Mouse (Mus musculus) right cerebral cortex, adult 18-20 months (tissue): ENCODE data around the gene Alg2.

Experiments used
- DNase-seq: peaks from one replicate; pipeline ENCODE4 v3.0.0; 2022; ENCODE audit warnings: mixed read lengths

The Alg2 gene

DNA sequence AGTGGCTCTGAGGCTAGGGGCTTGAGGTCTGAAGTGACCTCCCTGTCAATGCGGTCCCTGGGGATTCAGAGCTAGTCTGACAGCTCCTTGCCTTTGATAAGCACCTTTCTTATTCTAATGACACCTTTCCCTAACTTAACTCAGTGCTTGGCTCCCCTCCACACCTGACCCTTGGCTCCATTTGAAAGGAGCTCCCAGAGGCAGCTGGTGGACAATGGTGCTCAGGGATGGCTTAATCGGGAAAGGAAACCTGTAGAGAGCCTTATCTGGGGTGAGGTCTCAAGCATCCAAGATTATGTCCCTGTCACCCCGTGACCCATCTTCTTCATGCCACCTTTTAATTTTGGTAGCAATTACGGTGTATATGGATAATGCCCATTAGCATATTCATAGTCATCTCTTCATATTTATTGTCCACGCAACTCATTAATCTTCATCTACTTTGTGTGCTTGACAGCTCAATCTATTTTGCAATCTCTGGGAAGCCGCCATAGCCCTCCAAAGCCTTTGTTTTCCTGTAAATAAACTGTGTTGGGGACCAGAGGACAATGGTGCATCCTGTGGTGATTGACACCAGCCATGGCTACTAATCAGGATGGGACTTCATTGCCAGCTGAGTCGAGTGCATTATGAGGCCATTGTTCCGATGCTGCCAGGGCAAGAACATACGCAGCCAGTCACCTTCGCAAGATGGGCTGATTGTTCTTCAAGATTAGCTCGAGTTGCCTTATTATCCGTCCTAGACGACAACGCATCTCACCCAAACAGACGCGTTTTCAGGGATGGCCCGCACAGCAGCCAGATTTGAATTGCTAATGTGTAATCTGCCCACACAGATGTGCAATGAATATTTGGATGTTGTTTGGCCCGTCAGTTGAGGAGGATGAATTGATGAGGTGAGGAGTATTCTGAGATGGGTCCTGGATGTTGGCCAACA is 24.3 kb downstream of the Alg2 start:
- DNase-seq = no peak

DNA sequence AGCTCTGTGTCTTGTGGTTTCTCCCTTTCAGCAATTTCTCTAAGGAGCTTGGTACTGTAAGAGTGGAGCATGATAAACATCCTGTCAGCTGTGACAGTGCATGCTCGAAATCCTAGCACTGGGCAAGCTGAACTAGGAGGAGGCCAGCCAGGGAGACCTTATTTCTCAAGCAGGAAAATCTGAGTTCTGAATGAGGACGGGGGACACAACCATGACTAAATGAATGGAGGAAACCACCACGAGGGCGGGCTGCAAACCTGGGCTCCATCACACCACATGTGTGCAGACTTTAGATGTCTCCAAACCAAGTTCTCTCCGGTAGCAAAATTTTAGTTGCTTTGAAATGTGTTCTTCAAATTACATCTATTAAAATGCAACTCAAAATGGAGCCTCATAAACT is 25.0 kb downstream of the Alg2 start:
- DNase-seq = no peak

DNA sequence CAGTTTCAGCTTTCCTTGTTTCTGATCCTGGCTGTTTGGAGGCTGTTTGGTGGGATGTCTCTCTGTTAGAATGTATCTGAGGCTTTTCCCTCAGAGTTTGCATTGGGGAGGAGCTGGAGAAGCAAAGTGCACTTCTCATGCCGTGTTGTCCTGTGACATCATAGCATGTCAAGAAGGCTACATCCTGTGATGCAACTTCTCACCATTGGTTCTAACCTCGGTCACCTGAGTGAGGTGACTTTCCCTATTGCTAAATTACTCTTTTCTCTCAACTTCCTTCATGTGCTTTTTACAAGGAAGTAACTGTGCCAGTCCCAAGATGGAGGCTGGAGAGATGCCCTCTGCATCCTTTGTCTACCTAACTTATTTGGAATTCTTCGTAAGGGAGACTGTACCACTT is 25.6 kb downstream of the Alg2 start:
- no peak for DNase-seq

DNA sequence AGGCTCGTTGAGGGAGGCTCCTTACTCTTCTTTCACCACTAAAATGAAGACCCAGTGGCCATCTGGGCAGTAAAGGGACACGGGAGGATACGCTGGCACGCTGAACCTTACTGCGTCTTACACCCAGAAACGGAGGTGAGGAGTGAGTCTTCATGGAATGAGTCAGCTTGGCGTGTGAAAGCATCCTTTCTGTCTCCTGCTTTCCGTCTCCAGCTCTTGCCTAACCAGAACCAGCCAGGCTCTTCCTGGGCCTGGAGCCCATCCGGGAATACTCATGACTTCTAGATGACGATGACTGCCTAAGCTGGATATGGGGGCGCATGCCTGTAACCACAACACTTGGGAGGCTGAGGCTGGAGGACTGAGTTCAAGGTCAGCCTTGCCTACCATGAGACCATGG is 33.2 kb downstream of the Alg2 start:
- peak; percentile 65 for DNase-seq

DNA sequence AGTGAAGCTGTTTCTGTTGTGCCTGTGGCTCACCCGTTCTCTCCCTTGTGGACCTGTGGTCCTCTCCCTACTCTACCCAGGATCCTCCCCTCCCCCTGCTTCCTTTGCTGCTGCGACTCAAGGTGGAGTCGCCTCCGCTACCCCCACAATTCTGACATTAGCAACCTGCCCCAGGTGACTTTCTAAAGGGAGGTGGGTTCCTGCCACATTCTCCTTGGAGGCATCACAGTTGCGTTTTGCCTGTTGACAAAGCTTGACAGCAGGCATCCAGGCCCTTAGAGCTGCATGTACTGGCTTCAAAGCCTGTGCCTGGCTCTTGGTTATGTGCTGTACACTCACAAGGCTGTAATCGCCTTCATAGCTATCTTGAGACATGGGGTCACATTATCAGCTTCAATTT is 35.2 kb downstream of the Alg2 start:
- no peak for DNase-seq

DNA sequence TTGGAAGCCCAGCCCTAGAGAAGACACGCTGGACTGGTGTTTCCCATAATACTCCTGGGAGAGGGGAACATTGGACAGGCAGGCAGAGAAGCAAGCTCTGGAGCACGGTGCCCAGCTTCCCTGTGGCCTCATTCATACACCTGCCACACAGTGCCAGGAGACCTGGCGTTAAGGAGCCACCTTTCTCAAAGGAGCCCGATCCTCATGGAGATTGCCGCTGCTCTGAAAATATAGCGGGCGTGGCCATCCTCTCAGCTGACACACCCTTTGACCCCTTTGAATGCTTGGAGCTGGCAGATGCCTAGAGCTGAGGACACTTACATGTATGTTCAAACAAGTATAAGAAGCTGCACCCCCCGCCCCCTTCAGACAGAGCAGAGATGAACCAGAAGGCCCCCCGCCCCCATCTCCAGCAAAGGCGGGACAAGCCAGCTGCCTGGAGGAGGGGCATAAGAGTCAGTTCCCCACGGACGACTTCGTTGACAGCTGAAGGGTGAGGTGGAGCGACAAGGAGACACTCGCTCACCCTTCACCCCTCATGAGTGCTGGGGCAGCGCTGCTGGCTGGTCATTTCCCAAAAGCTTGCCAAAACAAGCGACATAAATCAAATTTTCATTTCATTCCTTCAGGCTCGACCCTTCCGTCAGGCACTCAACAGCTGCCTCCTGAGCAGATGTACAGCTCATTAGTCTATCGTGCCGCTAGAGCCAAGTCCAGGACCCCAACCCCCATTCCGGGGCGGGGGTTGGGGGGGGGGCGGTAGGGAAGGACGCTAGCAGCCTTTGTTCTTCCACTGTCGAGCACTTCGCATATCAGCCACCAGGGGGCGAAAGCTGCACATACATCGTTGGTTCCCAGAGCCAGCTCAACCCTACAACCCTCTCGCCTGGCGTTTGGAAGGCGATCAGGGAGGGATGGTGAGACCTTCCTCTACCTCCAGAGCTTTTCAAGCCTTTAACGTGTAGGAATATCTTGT is 36.5 kb downstream of the Alg2 start:
- peak; percentile 89 for DNase-seq

DNA sequence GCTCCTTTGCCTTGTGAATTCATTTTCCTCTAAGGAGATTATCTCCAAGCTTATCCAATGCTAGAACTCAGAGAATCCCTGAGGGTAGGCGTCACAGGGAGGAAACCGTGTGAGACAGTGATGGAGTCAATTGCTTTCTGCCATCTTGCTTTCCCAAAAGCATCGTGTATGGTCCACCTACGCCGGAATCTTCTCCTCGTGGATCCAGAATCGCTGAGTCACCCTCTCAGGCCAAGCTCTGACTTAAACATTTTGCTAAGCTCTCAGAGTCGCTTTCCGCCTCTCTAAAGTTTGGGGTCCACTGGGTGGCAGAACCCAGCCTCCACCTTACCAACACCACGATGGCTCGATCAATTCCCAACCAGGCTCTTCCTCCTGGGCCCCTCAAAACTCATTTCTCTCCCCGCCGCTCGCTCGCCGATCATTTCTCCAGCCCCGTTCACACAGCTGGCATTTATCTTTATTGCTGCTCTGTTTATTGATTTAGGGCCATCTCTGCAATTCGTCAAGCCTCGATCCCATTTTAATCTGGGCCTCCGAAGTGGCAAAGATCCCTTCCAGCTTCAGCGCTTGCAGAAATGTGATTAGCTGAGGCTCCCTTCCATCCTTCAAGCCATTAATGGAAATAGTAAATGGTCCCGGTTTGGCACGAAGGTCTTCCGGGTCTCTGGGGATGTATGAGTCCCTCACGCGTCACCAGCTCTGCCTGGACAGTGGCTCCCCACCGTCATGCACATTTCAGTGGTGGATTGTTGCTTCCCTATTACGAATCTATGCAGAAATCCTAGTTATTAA is 38.4 kb downstream of the Alg2 start:
- DNase-seq = no peak

DNA sequence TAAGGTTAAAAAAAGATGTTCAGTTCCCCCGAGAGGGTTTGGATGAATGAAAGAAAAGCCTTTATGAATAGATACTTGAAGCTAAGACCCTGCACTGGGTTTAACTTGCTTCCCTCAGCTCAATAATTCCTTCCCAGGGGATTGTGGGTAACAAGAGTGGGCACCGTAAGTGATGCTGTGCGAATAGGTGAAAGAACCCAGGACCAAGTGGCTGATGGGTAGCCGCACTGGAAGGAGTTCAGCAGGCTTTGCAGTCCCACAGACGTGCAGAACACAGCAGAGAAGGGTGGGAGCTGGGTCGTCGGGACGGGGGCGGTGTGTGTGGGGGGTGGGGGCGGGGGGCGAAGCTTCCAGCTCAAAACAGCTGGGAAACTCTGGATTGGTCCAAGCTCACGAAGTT is 39.0 kb downstream of the Alg2 start:
- no peak for DNase-seq

DNA sequence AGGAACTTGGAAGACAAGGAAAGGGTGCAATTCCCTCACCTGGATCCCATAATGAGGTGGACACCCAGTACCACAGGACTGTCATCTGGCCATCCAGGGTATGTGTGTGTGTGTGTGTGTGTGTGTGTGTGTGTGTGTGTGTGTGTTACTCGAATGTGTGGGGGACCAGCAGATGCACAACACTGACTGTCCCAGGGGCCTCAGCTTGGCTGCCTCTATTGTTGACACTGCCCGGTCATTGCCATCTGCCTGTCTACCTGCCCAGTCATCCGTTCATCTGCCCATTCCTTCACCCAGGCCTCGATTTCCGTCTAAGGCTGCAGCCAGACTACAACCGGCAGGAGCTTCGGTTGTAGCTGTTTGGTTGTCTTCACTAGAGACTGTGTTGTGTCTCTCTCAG is 41.4 kb downstream of the Alg2 start:
- no peak for DNase-seq

DNA sequence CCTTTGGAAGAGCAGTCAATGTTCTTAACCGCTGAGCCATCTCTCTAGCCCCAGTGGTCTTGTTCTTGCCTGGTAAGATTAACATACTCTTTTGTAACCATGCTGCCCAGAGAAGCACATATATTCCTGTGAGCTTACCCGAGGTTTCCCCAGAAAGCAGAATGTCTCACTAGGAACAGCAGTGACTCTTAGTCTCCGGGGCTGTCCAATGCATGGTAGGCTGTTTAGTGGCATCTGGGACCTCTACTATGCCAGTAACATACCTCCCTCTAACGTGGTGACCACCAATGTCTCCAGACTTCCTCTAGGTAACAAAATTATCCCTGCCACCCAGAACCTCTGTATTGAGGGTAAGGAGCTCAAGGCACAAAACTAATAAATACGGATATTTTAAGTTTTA is 43.1 kb downstream of the Alg2 start:
- no peak for DNase-seq

DNA sequence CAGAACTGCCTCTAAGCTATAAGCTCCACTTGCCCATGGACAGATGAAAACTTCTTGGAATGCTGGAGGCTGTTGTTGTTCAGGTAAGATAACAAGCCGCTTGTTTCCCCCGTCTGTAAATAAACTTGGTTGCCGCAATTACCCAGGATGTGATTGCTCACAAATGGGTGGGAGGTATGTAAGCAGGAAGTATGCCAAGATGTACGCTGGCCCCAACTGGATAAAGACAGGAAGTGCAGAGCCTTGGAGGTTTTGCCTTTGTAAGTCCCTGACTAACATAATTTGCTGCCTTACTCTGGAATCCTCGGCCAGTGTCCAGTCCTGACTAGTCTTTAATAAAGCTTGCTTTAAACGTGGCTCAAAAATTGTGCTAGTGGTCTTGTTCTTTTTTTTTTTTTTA is 43.6 kb downstream of the Alg2 start:
- no peak for DNase-seq

DNA sequence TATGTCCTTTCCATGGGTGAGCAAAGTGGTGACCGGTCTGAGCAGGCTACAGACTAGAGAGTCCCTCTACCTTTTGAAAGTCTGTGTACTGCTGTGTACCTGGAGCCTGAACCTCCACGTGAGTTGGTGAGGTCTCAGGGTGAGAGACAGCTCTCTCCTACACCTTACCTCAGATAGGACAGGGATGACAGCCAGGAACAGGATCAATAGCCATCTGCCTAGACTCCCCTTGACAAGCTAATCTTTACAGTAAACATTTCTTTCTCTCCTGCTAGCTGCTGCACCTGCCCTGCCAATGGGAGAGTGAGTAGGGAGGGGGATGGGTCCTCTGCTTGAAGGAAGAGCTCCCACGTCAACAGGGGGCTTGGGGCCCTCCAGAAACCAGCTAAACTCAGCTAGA is 46.5 kb downstream of the Alg2 start:
- DNase-seq = no peak

DNA sequence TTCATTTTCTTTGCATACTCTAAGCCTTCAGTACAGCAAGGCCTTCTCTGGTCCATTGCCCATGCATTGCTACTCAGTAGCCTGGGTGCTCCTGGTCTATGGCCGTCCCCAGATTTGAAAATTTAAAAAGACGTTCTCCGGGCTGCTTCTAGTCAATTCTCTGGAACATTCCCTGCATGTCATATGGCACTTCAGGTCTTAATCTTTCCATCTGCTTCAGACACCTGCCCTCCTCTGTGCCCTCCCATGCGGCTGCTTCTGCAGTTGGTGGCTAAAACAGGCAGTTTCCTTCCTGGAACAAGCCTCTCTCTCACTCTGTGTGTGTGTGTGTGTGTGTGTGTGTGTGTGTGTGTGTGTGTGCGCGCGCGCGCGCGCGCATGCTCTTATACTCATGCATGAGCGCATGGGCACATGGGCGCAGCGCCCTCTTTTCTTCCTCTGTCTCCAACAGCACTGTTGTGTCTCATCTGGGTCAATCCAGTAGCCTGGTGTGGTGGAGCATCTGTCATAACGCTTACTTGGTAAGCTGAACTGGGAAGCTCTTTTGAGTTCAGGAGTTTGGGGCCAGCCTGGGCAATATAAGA is 48.8 kb downstream of the Alg2 start:
- DNase-seq = no peak

DNA sequence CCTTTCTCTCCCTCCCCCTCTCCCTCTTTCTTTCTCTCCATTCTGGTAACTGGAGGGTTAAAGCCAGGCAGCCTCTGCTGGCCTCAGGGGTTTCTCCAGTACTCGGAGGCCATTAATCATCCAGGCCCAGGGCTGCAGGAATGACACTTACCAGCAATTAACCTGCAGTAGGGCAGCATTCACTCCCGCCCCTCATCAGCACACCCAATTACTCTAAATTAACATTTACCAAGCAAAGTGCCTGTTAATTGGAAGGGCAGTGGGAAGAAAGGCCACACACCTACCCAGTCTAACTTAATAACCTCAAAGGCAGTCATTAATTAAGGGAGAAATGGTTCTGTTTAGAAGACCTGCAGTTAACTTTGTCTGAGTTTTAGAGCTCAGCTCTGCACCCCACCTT is 49.8 kb downstream of the Alg2 start:
- no peak for DNase-seq

DNA sequence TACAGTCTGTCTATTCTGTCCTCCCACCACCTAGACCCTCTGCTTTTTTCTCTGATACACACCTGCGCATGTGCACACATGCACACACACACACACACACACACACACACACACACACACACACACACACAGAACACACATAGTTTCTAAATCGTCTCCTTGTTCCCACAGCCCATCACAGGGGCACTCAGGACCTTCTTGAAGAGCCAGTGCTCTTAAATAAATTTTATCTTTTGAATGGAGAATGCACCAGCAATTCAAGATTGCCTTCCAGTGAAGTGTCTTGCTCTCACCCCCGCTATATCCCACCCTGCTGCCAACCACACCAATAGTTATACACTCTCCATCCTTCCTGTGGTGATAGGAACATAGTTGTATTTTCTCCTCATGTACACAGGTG is 51.2 kb downstream of the Alg2 start:
- DNase-seq = no peak

DNA sequence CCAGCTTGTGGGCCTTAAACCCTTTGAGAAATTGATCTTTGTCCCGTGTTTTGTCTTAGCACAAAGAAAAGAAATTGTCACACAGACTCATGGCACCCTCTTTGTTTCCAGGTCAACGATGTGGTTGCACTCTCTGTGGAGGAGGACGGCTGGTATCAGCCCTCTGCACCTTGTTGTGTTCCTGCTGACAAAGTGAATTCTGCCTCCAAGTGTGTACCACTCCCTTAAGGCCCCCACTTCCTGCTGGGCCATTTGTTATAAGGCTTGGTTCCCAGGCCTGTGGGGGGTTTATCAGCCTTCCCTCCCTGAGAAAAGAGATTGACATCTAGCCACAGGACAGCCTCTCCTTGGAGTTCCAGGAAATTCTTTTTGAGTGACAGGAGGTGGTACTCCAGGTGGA is 51.9 kb downstream of the Alg2 start:
- DNase-seq = no peak

DNA sequence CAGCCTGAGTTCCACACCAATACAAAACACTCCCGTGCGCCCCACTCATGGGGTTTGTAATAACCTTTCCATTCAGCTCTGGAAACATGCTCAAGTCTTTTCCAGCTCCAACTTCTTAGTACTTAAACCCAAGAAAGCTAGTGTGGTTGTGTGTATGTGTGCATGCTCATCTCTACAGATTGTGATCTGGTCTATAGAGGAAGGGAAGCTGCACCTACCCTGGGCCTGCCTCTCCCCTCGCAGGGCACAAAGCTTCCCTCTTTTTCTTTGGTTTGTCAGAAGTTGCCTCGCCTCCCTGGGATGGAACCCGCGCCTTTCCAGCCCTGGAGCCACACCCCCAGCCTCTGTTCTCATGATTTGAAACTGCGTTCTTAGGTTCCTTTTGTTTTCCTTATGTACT is 53.9 kb downstream of the Alg2 start:
- no peak for DNase-seq

DNA sequence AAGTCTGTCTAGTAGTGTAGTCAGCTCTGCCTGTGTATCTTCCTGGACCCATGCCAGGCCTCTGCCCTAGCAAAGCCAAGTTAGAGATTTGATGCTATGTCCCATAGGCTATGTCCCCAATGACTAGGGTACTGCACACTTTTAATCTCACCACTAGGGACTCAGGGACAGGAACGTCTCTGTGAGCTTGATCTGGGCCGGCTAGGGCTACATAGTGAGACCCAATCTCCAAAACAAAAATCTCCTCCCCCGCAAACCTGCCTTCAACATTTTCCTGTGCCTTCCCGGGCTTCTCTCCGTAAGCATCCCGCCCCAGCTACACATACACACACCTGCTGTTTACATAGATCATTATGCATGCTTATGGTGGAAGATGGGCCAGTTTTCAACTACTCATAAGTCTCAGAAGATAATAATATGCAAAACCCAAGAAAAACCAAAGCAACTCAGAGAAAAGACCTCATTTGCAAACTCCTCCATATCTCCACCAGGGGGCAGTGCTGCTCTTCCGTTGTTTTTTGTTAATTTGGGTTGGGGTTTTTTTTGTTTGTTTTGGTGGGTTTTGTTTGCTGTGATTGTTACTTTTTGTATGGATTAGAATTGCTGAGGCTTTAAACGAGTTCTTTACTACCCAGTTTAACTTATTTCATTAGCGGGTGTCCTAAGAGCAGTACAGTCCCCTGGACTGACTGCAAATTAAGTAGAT is 54.7 kb downstream of the Alg2 start:
- DNase-seq = no peak

DNA sequence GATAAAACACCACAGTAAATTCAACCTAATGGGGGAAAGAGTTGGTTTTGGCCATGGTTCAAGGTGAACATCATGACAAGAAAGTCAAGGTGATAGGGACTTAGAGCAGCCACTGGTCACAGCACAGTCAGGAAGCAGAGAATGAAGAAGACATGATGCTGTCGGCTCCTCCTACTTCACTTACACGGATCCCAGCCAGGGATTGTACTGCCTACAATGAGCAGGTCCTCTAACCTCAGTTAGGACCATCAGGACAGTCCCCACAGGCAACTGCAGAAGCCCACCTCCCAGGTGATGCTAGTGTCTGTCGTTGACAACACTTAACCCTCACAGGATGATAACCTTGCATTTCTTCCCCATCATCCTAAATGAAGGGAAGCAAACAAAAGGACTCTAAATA is 56.3 kb downstream of the Alg2 start:
- no peak for DNase-seq
